Mouse (Mus musculus) megakaryocyte, embryonic 14.5 days (primary cell): ENCODE data around the gene Rassf6.

Experiments
- FLI1 ChIP-seq: IDR thresholded peaks from 2 replicates; pipeline ENCODE4 v1.6.1; 2012; ENCODE audit warnings: low read length, inconsistent platforms, mixed read lengths
- GATA1 ChIP-seq: IDR thresholded peaks from 3 replicates; pipeline ENCODE4 v1.6.1; 2012; ENCODE audit warnings: mixed read lengths, low read length, inconsistent platforms, borderline replicate concordance

- TF ChIP-seq GATA1 = no peak
- TF ChIP-seq FLI1 = no peak
Observed at GRCm38 (mm10) chr5:90588104-90588503, 52.4 kb downstream of the Rassf6 start.
